Mouse (Mus musculus): ENCODE measurements around the gene Tcea3. TPM values are rescaled to one million over a fixed set of nuclear protein-coding genes. Genes with fewer than 3 reads are reported as not detected.

The Tcea3 gene
- total and polyA plus RNA-seq, 3 experiments, result 0.55 TPM; not detected in 2

DNA sequence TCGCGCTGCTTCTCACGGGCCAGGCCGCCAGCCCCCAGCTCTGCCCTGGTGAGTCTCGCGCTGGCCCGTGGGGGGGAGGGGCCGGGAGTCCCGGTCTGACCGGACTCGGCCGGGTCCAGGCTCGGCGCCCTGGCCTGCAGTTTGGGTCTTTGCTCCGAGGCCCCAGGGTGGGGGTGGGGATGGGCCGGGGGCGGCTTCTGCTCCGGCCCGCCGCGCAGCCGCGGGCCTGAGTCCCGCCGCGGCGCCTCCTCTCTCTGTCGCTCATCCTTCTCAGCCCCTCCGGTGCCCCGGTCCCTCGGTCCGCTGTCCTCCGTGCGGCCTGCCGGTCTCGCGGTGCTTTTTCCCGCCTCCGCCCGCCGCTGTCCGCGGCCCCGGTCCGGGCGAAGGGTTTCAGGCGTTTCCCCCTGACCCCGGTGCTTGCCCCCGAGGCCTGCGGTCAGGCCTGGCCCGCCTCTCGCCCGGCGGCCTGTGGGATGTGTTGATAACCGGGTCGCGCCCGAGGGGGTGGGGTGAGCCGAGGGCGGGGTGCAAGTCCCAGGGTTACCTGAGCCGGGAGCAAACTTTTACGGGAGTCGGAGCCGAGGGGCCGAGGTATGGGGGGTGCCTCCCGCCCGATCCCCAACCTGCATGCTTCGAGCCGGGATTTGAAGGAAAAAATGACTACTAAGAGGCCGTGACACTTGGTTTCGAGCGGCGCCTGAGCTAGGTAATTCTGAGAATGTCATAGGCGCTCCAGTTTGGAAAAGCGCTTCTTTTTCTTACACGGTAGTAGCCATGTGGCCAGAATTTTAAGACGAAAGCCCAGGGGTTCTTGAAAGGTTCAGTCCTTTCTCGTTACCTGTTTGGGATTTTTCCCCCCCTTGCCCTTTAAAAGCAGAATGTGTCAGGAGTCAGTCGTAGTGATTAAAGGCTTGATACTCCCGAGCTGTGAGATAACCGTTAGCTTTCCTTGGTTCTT lies 63.8 kb downstream of the Tcea3 start:
- peak; percentile 51 for DNase-seq (ENCODE audit: low spot score)
- peaks cover 36% of the 10 kb centered on the region for H3K4me1 ChIP-seq (ENCODE audit: insufficient read depth, low read depth, low read length)
- no peaks in the 10 kb centered on the region for H3K9me3 ChIP-seq (replicated peaks)
- peak overlapping the region; percentile 83 for H3K4me3 ChIP-seq (ENCODE audit: low read depth, low read length)
- no peaks in the 10 kb centered on the region for H3K27me3 ChIP-seq (ENCODE audit: insufficient read depth, low read length)
- H3K36me3 ChIP-seq (replicated peaks), result peaks cover 11% of the 10 kb centered on the region
- no peak for ATAC-seq (ENCODE audit: extremely low read depth, insufficient number of reproducible peaks, low FRiP score, poor library complexity, severe bottlenecking)
- TF ChIP-seq TAL1 (conservative IDR thresholded peaks at IDR 0.05; ENCODE audit: low read depth, low read length) (no peak), GATA1 (IDR thresholded peaks at IDR 0.05; ENCODE audit: borderline replicate concordance, low read length) (no peak)

GRCm38 (mm10) chr4:136312616-136313015 lies 65.1 kb downstream of the Tcea3 start:
- no peak for ATAC-seq (ENCODE audit: extremely low read depth, insufficient number of reproducible peaks, low FRiP score, poor library complexity, severe bottlenecking)
- H3K4me3 ChIP-seq (ENCODE audit: low read depth, low read length), result peak overlapping the region; percentile 83; the same call in 1 of the 2 replicates

DNA sequence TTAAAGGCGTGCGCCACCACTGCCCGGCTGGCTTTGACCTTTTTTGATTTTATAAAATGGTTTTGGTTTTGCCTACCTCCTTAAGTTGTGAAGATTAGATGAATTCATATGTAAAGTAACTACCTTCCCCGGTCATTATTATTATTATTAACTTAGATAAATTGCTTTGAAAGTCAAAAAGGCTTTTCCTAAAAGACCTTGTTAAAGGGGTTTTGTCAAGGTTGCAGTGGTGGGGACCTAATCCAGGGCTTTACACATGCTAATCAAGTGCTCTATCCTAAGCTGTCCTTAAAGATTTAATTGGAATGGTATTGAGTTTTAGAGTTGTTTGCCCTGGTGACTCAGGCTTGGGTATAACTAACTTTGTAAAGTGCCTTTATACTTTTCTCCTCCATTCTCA lies 70.1 kb downstream of the Tcea3 start:
- TF ChIP-seq POLR2AphosphoS5 (IDR thresholded peaks at IDR 0.05; ENCODE audit: insufficient replicate concordance, low read depth, low read length) (no peak), CTCF (IDR thresholded peaks at IDR 0.05; ENCODE audit: low read depth, low read length) (no peak), GATA1 (IDR thresholded peaks at IDR 0.05; ENCODE audit: borderline replicate concordance, low read length) (no peak), GATA2 (IDR thresholded peaks at IDR 0.05; ENCODE audit: borderline replicate concordance, low read depth, low read length) (no peak), TAL1 (conservative IDR thresholded peaks at IDR 0.05; ENCODE audit: low read depth, low read length) (no peak)
- H3K4me3 ChIP-seq (ENCODE audit: low read depth, low read length), result no peak overlapping the region
- H3K9me3 ChIP-seq (replicated peaks), result no peaks in the 10 kb centered on the region
- no peaks in the 10 kb centered on the region for H3K27me3 ChIP-seq (ENCODE audit: insufficient read depth, low read length)
- DNase-seq (ENCODE audit: low spot score), result no peak
- H3K4me1 ChIP-seq (ENCODE audit: insufficient read depth, low read depth, low read length), result peaks cover 16% of the 10 kb centered on the region
- peaks cover 71% of the 10 kb centered on the region for H3K36me3 ChIP-seq (replicated peaks)
- no peak for ATAC-seq (ENCODE audit: extremely low read depth, insufficient number of reproducible peaks, low FRiP score, poor library complexity, severe bottlenecking)

More at GRCm38 (mm10) chr4:136312616-136313015, 65.1 kb downstream of the Tcea3 start:
- no peak for DNase-seq (ENCODE audit: low spot score)
- H3K9me3 ChIP-seq (replicated peaks), result no peaks in the 10 kb centered on the region
- H3K4me1 ChIP-seq (ENCODE audit: insufficient read depth, low read depth, low read length), result peaks cover 36% of the 10 kb centered on the region
- TF ChIP-seq GATA2 (IDR thresholded peaks at IDR 0.05; ENCODE audit: borderline replicate concordance, low read depth, low read length), result no peak
- TF ChIP-seq CTCF (IDR thresholded peaks at IDR 0.05; ENCODE audit: low read depth, low read length), result no peak
- TF ChIP-seq TAL1 (conservative IDR thresholded peaks at IDR 0.05; ENCODE audit: low read depth, low read length), result no peak
- no peak for TF ChIP-seq POLR2AphosphoS5 (IDR thresholded peaks at IDR 0.05; ENCODE audit: insufficient replicate concordance, low read depth, low read length)
- no peak for TF ChIP-seq GATA1 (IDR thresholded peaks at IDR 0.05; ENCODE audit: borderline replicate concordance, low read length)
- H3K36me3 ChIP-seq (replicated peaks), result peaks cover 22% of the 10 kb centered on the region
- no peaks in the 10 kb centered on the region for H3K27me3 ChIP-seq (ENCODE audit: insufficient read depth, low read length)

- peaks cover 3% of the 10 kb centered on the region; the same call in 1 of the 2 replicates for H3K4me1 ChIP-seq (ENCODE audit: insufficient read depth, low read depth, low read length)
- H3K36me3 ChIP-seq (replicated peaks), result peaks cover 87% of the 10 kb centered on the region
- no peak overlapping the region for H3K4me3 ChIP-seq (ENCODE audit: low read depth, low read length)
- no peak for ATAC-seq (ENCODE audit: extremely low read depth, insufficient number of reproducible peaks, low FRiP score, poor library complexity, severe bottlenecking)
- TF ChIP-seq POLR2AphosphoS5 (IDR thresholded peaks at IDR 0.05; ENCODE audit: insufficient replicate concordance, low read depth, low read length) (no peak), GATA1 (IDR thresholded peaks at IDR 0.05; ENCODE audit: borderline replicate concordance, low read length) (no peak), GATA2 (IDR thresholded peaks at IDR 0.05; ENCODE audit: borderline replicate concordance, low read depth, low read length) (no peak), CTCF (IDR thresholded peaks at IDR 0.05; ENCODE audit: low read depth, low read length) (no peak), TAL1 (conservative IDR thresholded peaks at IDR 0.05; ENCODE audit: low read depth, low read length) (no peak)
- H3K9me3 ChIP-seq (replicated peaks), result no peaks in the 10 kb centered on the region
- no peaks in the 10 kb centered on the region for H3K27me3 ChIP-seq (ENCODE audit: insufficient read depth, low read length)
- no peak for DNase-seq (ENCODE audit: low spot score)
Observed at GRCm38 (mm10) chr4:136320016-136320415, 72.5 kb downstream of the Tcea3 start.

DNA sequence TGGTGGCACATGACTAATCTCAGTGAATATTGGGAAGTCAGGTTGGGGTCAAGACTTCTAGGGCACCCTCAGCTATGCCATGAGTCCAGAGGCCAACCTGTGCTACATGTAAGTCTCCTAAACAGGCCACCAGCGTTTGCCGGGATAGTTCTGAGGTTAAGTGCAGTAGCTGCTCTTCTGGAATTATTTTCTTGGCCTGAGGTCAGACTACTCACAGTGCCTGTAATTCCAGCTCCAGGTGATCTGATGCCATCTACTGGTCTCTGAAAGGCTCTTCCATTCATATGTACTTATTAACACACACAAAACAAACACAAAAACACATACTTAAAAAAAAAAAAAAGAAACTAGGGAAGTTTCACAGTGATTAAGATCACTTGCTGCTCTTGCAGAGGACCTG lies 76.7 kb downstream of the Tcea3 start:
- Histone ChIP-seq H3K4me1 (ENCODE audit: insufficient read depth, low read depth, low read length) (peaks cover 2% of the 10 kb centered on the region; the same call in 1 of the 2 replicates), H3K9me3 (replicated peaks) (no peaks in the 10 kb centered on the region), H3K27me3 (ENCODE audit: insufficient read depth, low read length) (no peaks in the 10 kb centered on the region), H3K4me3 (ENCODE audit: low read depth, low read length) (no peak overlapping the region), H3K36me3 (replicated peaks) (peaks cover 90% of the 10 kb centered on the region)
- no peak for ATAC-seq (ENCODE audit: extremely low read depth, insufficient number of reproducible peaks, low FRiP score, poor library complexity, severe bottlenecking)
- DNase-seq (ENCODE audit: low spot score), result no peak
- TF ChIP-seq GATA1 (IDR thresholded peaks at IDR 0.05; ENCODE audit: borderline replicate concordance, low read length) (no peak), TAL1 (conservative IDR thresholded peaks at IDR 0.05; ENCODE audit: low read depth, low read length) (no peak), CTCF (IDR thresholded peaks at IDR 0.05; ENCODE audit: low read depth, low read length) (no peak), GATA2 (IDR thresholded peaks at IDR 0.05; ENCODE audit: borderline replicate concordance, low read depth, low read length) (no peak), POLR2AphosphoS5 (IDR thresholded peaks at IDR 0.05; ENCODE audit: insufficient replicate concordance, low read depth, low read length) (no peak)

Other genes starting within 250 kb of the Tcea3 start
- 108 and 113 TPM in 2 replicates for gene Eloa, start 226.0 kb upstream of the Tcea3 start, total RNA-seq (2014; fragmentation: Nextera tagmentation)
- gene Eloa, start 226.0 kb upstream of the Tcea3 start, total RNA-seq (2017), result 51.6 and 56.0 TPM in 2 replicates
- gene Eloa, start 226.0 kb upstream of the Tcea3 start, polyA plus RNA-seq (2012), result 9.7 and 12.9 TPM in 2 replicates
- gene Rpl11, start 194.3 kb upstream of the Tcea3 start, total RNA-seq (2014; fragmentation: Nextera tagmentation), result 1,598 and 1,903 TPM in 2 replicates
- gene Rpl11, start 194.3 kb upstream of the Tcea3 start, total RNA-seq (2017), result 563 and 967 TPM in 2 replicates
- gene Rpl11, start 194.3 kb upstream of the Tcea3 start, polyA plus RNA-seq (2012), result 1,685 and 1,796 TPM in 2 replicates
- gene Id3, start 104.2 kb upstream of the Tcea3 start, total RNA-seq (2014; fragmentation: Nextera tagmentation), result not detected in 2 replicates
- gene Id3, start 104.2 kb upstream of the Tcea3 start, total RNA-seq (2017), result 0.22 TPM in 1 of 2 replicates, not detected in the other
- not detected in 2 replicates for gene Id3, start 104.2 kb upstream of the Tcea3 start, polyA plus RNA-seq (2012)
- 29.9 and 70.3 TPM in 2 replicates for gene E2f2, start 75.3 kb upstream of the Tcea3 start, total RNA-seq (2014; fragmentation: Nextera tagmentation)
- gene E2f2, start 75.3 kb upstream of the Tcea3 start, total RNA-seq (2017), result 14.1 and 16.3 TPM in 2 replicates
- gene E2f2, start 75.3 kb upstream of the Tcea3 start, polyA plus RNA-seq (2012), result 45.6 and 45.9 TPM in 2 replicates
- 0.30 TPM in 1 of 2 replicates, not detected in the other for gene Asap3, start 41.4 kb upstream of the Tcea3 start, total RNA-seq (2014; fragmentation: Nextera tagmentation)
- gene Asap3, start 41.4 kb upstream of the Tcea3 start, total RNA-seq (2017), result 0.05 and 0.06 TPM in 2 replicates
- gene Asap3, start 41.4 kb upstream of the Tcea3 start, polyA plus RNA-seq (2012), result 0.04 and 0.05 TPM in 2 replicates
- 17.7 and 19.9 TPM in 2 replicates for gene Zfp46, start 37.0 kb downstream of the Tcea3 start, total RNA-seq (2014; fragmentation: Nextera tagmentation)
- 13.2 and 13.9 TPM in 2 replicates for gene Zfp46, start 37.0 kb downstream of the Tcea3 start, total RNA-seq (2017)
- 6.1 and 6.7 TPM in 2 replicates for gene Zfp46, start 37.0 kb downstream of the Tcea3 start, polyA plus RNA-seq (2012)
- 100 and 126 TPM in 2 replicates for gene Hnrnpr, start 63.2 kb downstream of the Tcea3 start, total RNA-seq (2014; fragmentation: Nextera tagmentation)
- gene Hnrnpr, start 63.2 kb downstream of the Tcea3 start, total RNA-seq (2017), result 161 and 187 TPM in 2 replicates
- gene Hnrnpr, start 63.2 kb downstream of the Tcea3 start, polyA plus RNA-seq (2012), result 66.7 and 77.7 TPM in 2 replicates
- gene Htr1d, start 175.8 kb downstream of the Tcea3 start, total RNA-seq (2014; fragmentation: Nextera tagmentation), result not detected in 2 replicates
- gene Htr1d, start 175.8 kb downstream of the Tcea3 start, total RNA-seq (2017), result 0.05 and 0.06 TPM in 2 replicates
- gene Htr1d, start 175.8 kb downstream of the Tcea3 start, polyA plus RNA-seq (2012), result not detected in 2 replicates
- gene 6030445D17Rik, start 214.5 kb downstream of the Tcea3 start, total RNA-seq (2014; fragmentation: Nextera tagmentation), result not detected in 2 replicates
- gene 6030445D17Rik, start 214.5 kb downstream of the Tcea3 start, total RNA-seq (2017), result not detected in 2 replicates
- gene 6030445D17Rik, start 214.5 kb downstream of the Tcea3 start, polyA plus RNA-seq (2012), result not detected in 2 replicates
- gene Luzp1, start 222.0 kb downstream of the Tcea3 start, total RNA-seq (2014; fragmentation: Nextera tagmentation), result not detected in 2 replicates
- gene Luzp1, start 222.0 kb downstream of the Tcea3 start, total RNA-seq (2017), result 0.06 and 0.33 TPM in 2 replicates
- not detected in 2 replicates for gene Luzp1, start 222.0 kb downstream of the Tcea3 start, polyA plus RNA-seq (2012)